Mouse (Mus musculus): Measurements from ENCODE around the gene Cpne7. TPM values are rescaled to one million over a fixed set of nuclear protein-coding genes. Genes with fewer than 3 reads are reported as not detected.

Cpne7 gene
- polyA plus RNA-seq, 1 experiment from 2014 or later: 3.3 TPM

- no peak for DNase-seq (ENCODE audit: low spot score)
- no peak for TF ChIP-seq CTCF (IDR thresholded peaks at IDR 0.05; ENCODE audit: low read depth)
- Histone ChIP-seq H3K27ac (no peak overlapping the region), H3K27me3 (ENCODE audit: insufficient read depth, low read length) (0 out of 2 replicates have a peak, but pooled peaks cover 2% of the 10 kb centered on the region), H3K4me2 (ENCODE audit: low read length) (peak overlapping the region; percentile 30), H3K36me3 (ENCODE audit: insufficient read depth, low read length) (no peaks in the 10 kb centered on the region), H3K4me3 (replicated peaks; ENCODE audit: low read depth, low read length) (no peak overlapping the region), H3K9ac (ENCODE audit: low read depth, low read length) (no peak overlapping the region), H3K9me3 (replicated peaks; ENCODE audit: low read length) (no peaks in the 10 kb centered on the region), H3K4me1 (replicated peaks; ENCODE audit: insufficient read depth, low read length) (peaks cover 14% of the 10 kb centered on the region; the same call in 1 of the 2 replicates)
- WGBS: 11% methylated on average over 19 of the region's 19 CpGs
- peak; percentile 71 for ATAC-seq (replicated peaks; ENCODE audit: low FRiP score, low read depth)
Measured at GRCm38 (mm10) chr8:123126193-123126816, 9.1 kb downstream of the Cpne7 start.

GRCm38 (mm10) chr8:123131041-123131440 lies 13.9 kb downstream of the Cpne7 start:
- H3K27me3 ChIP-seq (ENCODE audit: insufficient read depth, low read length): 0 out of 2 replicates have a peak, but pooled peaks cover 2% of the 10 kb centered on the region
- H3K4me3 ChIP-seq (replicated peaks; ENCODE audit: low read depth, low read length): no peak overlapping the region
- H3K27ac ChIP-seq: no peak overlapping the region
- no peaks in the 10 kb centered on the region for H3K36me3 ChIP-seq (ENCODE audit: insufficient read depth, low read length)
- WGBS: 38% methylated on average over 9 of the region's 9 CpGs
- H3K9me3 ChIP-seq (replicated peaks; ENCODE audit: low read length): no peaks in the 10 kb centered on the region
- peak overlapping the region; percentile 19; the same call in 1 of the 2 replicates for H3K4me2 ChIP-seq (ENCODE audit: low read length)
- no peak overlapping the region for H3K9ac ChIP-seq (ENCODE audit: low read depth, low read length)
- no peak for TF ChIP-seq CTCF (IDR thresholded peaks at IDR 0.05; ENCODE audit: low read depth)
- ATAC-seq (replicated peaks; ENCODE audit: low FRiP score, low read depth) (no peak), DNase-seq (ENCODE audit: low spot score) (no peak)
- H3K4me1 ChIP-seq (replicated peaks; ENCODE audit: insufficient read depth, low read length): peaks cover 8% of the 10 kb centered on the region; the same call in 1 of the 2 replicates

- no peaks in the 10 kb centered on the region for H3K9me3 ChIP-seq (replicated peaks; ENCODE audit: low read length)
- whole genome bisulfite sequencing: 97% methylated on average over 2 of the region's 2 CpGs
Measured at GRCm38 (mm10) chr8:123132953-123133352, 15.8 kb downstream of the Cpne7 start.

GRCm38 (mm10) chr8:123134149-123134713 lies 17.1 kb downstream of the Cpne7 start:
- DNase-seq (ENCODE audit: low spot score): no peak
- Histone ChIP-seq H3K9me3 (replicated peaks; ENCODE audit: low read length) (no peaks in the 10 kb centered on the region), H3K27me3 (ENCODE audit: insufficient read depth, low read length) (no peaks in the 10 kb centered on the region), H3K36me3 (ENCODE audit: insufficient read depth, low read length) (no peaks in the 10 kb centered on the region), H3K4me2 (ENCODE audit: low read length) (no peak overlapping the region), H3K27ac (no peak overlapping the region), H3K9ac (ENCODE audit: low read depth, low read length) (no peak overlapping the region), H3K4me3 (replicated peaks; ENCODE audit: low read depth, low read length) (no peak overlapping the region), H3K4me1 (replicated peaks; ENCODE audit: insufficient read depth, low read length) (peaks cover 15% of the 10 kb centered on the region; the same call in 1 of the 2 replicates)
- no peak for ATAC-seq (replicated peaks; ENCODE audit: low FRiP score, low read depth)
- WGBS: 87% methylated on average over 11 of the region's 11 CpGs
- no peak for TF ChIP-seq CTCF (IDR thresholded peaks at IDR 0.05; ENCODE audit: low read depth)

More at GRCm38 (mm10) chr8:123132953-123133352, 15.8 kb downstream of the Cpne7 start:
- Histone ChIP-seq H3K27me3 (ENCODE audit: insufficient read depth, low read length) (no peaks in the 10 kb centered on the region), H3K4me3 (replicated peaks; ENCODE audit: low read depth, low read length) (no peak overlapping the region), H3K27ac (no peak overlapping the region), H3K4me2 (ENCODE audit: low read length) (no peak overlapping the region), H3K4me1 (replicated peaks; ENCODE audit: insufficient read depth, low read length) (peaks cover 10% of the 10 kb centered on the region; the same call in 1 of the 2 replicates), H3K9ac (ENCODE audit: low read depth, low read length) (no peak overlapping the region), H3K36me3 (ENCODE audit: insufficient read depth, low read length) (no peaks in the 10 kb centered on the region)
- no peak for DNase-seq (ENCODE audit: low spot score)
- TF ChIP-seq CTCF (IDR thresholded peaks at IDR 0.05; ENCODE audit: low read depth): peak; percentile 31
- ATAC-seq (replicated peaks; ENCODE audit: low FRiP score, low read depth): no peak

- Histone ChIP-seq H3K4me3 (replicated peaks; ENCODE audit: low read depth, low read length) (no peak overlapping the region), H3K4me1 (replicated peaks; ENCODE audit: insufficient read depth, low read length) (peaks cover 15% of the 10 kb centered on the region; the same call in 1 of the 2 replicates), H3K27me3 (ENCODE audit: insufficient read depth, low read length) (no peaks in the 10 kb centered on the region), H3K27ac (no peak overlapping the region), H3K9me3 (replicated peaks; ENCODE audit: low read length) (no peaks in the 10 kb centered on the region), H3K36me3 (ENCODE audit: insufficient read depth, low read length) (no peaks in the 10 kb centered on the region), H3K4me2 (ENCODE audit: low read length) (no peak overlapping the region), H3K9ac (ENCODE audit: low read depth, low read length) (no peak overlapping the region)
- no peak for DNase-seq (ENCODE audit: low spot score)
- ATAC-seq (replicated peaks; ENCODE audit: low FRiP score, low read depth): no peak
- WGBS: 30% methylated on average over 7 of the region's 7 CpGs
- no peak for TF ChIP-seq CTCF (IDR thresholded peaks at IDR 0.05; ENCODE audit: low read depth)
Measured at GRCm38 (mm10) chr8:123135406-123135805, 18.2 kb downstream of the Cpne7 start.

- TF ChIP-seq CTCF (IDR thresholded peaks at IDR 0.05; ENCODE audit: low read depth): no peak
- H3K27me3 ChIP-seq (ENCODE audit: insufficient read depth, low read length): no peaks in the 10 kb centered on the region
- no peak for DNase-seq (ENCODE audit: low spot score)
- peaks cover 15% of the 10 kb centered on the region; the same call in 1 of the 2 replicates for H3K4me1 ChIP-seq (replicated peaks; ENCODE audit: insufficient read depth, low read length)
- no peak overlapping the region for H3K27ac ChIP-seq
- no peak overlapping the region for H3K4me2 ChIP-seq (ENCODE audit: low read length)
- no peak overlapping the region for H3K9ac ChIP-seq (ENCODE audit: low read depth, low read length)
- H3K4me3 ChIP-seq (replicated peaks; ENCODE audit: low read depth, low read length): no peak overlapping the region
- no peaks in the 10 kb centered on the region for H3K9me3 ChIP-seq (replicated peaks; ENCODE audit: low read length)
- no peaks in the 10 kb centered on the region for H3K36me3 ChIP-seq (ENCODE audit: insufficient read depth, low read length)
- no peak for ATAC-seq (replicated peaks; ENCODE audit: low FRiP score, low read depth)
- 53% methylated on average over 9 of the region's 9 CpGs for WGBS
Measured at GRCm38 (mm10) chr8:123135806-123136205, 18.6 kb downstream of the Cpne7 start.
